In genomic region chr3:60601686-60602085, GRCm38 (mm10) we compare ENCODE assay signal across 10 mouse cellular contexts.
DNase-seq lines count a peak whose midpoint lies in the region; ATAC-seq and TF ChIP-seq lines count a peak whose summit lies in the region.
"Had no signal": no experiment of that assay in that cellular context is flagged by ENCODE, and none has a peak within 500 bp of the region (broad histone marks: within the 10 kb centered on the region; RNA-seq: fewer than 3 reads in every experiment).

No protein-coding gene starts in this region.

- ATAC-seq in embryonic facial prominence, embryonic 14.5 days (ENCODE audit: low read depth): 0 out of 2 replicates have a peak, but pooled peaks have one; percentile 15
- peak; percentile 44; the same call in 1 of the 2 replicates for ATAC-seq in heart, postnatal 0 days (ENCODE audit: insufficient read depth, low read depth)
- peak; percentile 95 for ATAC-seq in neutrophil, adult 5-6 weeks (ENCODE audit: extremely low read depth, insufficient number of reproducible peaks, low FRiP score, poor library complexity, severe bottlenecking)

- TF ChIP-seq EP300 in heart, postnatal 0 days (IDR thresholded peaks at IDR 0.05; ENCODE audit: low read depth): no peak

- H3K9me3 ChIP-seq in embryonic facial prominence, embryonic 14.5 days (ENCODE audit: control insufficient read depth, low read length): no peaks in the 10 kb centered on the region
- no peaks in the 10 kb centered on the region for H3K9me3 ChIP-seq in heart, postnatal 0 days (replicated peaks; ENCODE audit: control insufficient read depth, low read length)
- H3K9me3 ChIP-seq: embryonic facial prominence, embryonic 12.5 days; stomach, embryonic 15.5 days had no signal

- TF ChIP-seq CTCF in heart, postnatal 0 days (IDR thresholded peaks at IDR 0.05; ENCODE audit: low read depth): peak; percentile 83
- TF ChIP-seq CTCF in lung, adult 2 months (IDR thresholded peaks at IDR 0.05; ENCODE audit: insufficient read depth, low read length): peak; percentile 92

- no peak overlapping the region for H3K27ac ChIP-seq in embryonic facial prominence, embryonic 14.5 days (replicated peaks; ENCODE audit: low read depth, low read length)
- no peak overlapping the region for H3K27ac ChIP-seq in heart, postnatal 0 days (ENCODE audit: low read depth)
- H3K27ac ChIP-seq: embryonic facial prominence, embryonic 12.5 days; stomach, embryonic 15.5 days had no signal

- H3K9ac ChIP-seq in embryonic facial prominence, embryonic 14.5 days (ENCODE audit: low read depth, low read length): no peak overlapping the region
- no peak overlapping the region for H3K9ac ChIP-seq in heart, postnatal 0 days (replicated peaks; ENCODE audit: low read depth, low read length)
- H3K9ac ChIP-seq: embryonic facial prominence, embryonic 12.5 days; stomach, embryonic 15.5 days had no signal

- H3K4me3 ChIP-seq in embryonic facial prominence, embryonic 14.5 days (ENCODE audit: low read depth, low read length): no peak overlapping the region
- H3K4me3 ChIP-seq in heart, postnatal 0 days (ENCODE audit: low read depth, low read length): no peak overlapping the region
- no peak overlapping the region for H3K4me3 ChIP-seq in lung, adult 2 months (replicated peaks; ENCODE audit: extremely low read depth, low read depth, low read length)
- H3K4me3 ChIP-seq: embryonic facial prominence, embryonic 12.5 days; stomach, embryonic 15.5 days had no signal

- H3K36me3 ChIP-seq in embryonic facial prominence, embryonic 14.5 days (ENCODE audit: control insufficient read depth, insufficient read depth, low read length): peaks cover 16% of the 10 kb centered on the region; the same call in 1 of the 2 replicates
- peaks cover 12% of the 10 kb centered on the region; the same call in 1 of the 2 replicates for H3K36me3 ChIP-seq in heart, postnatal 0 days (replicated peaks; ENCODE audit: control insufficient read depth, insufficient read depth, low read length)
- H3K36me3 ChIP-seq: stomach, embryonic 15.5 days had no signal

- H3K4me2 ChIP-seq in embryonic facial prominence, embryonic 14.5 days (ENCODE audit: low read depth, low read length): no peak overlapping the region
- H3K4me2 ChIP-seq in heart, postnatal 0 days (ENCODE audit: low read depth, low read length): no peak overlapping the region
- H3K4me2 ChIP-seq: embryonic facial prominence, embryonic 12.5 days; stomach, embryonic 15.5 days had no signal

- no peaks in the 10 kb centered on the region for H3K4me1 ChIP-seq in embryonic facial prominence, embryonic 14.5 days (ENCODE audit: control insufficient read depth, insufficient read depth, low read length)
- H3K4me1 ChIP-seq in heart, postnatal 0 days (ENCODE audit: control insufficient read depth, insufficient read depth): peaks cover 18% of the 10 kb centered on the region
- H3K4me1 ChIP-seq in lung, adult 2 months (ENCODE audit: control insufficient read depth, insufficient read depth, low read length): peaks cover 13% of the 10 kb centered on the region
- H3K4me1 ChIP-seq: stomach, embryonic 15.5 days had no signal

- TF ChIP-seq POLR2A in lung, adult 2 months (IDR thresholded peaks at IDR 0.05; ENCODE audit: borderline replicate concordance, extremely low read depth, low read depth, low read length): no peak

- 17% methylated on average over 4 of the region's 4 CpGs for WGBS in embryonic facial prominence, embryonic 14.5 days
- 27% methylated on average over 4 of the region's 4 CpGs for WGBS in heart, postnatal 0 days
- 13% methylated on average over 4 of the region's 4 CpGs for WGBS in lung, adult 2 months

- peak; percentile 71 for DNase-seq in CD4-positive helper T cell, adult 2 months (ENCODE audit: low read depth, low spot score)
- DNase-seq in adrenal gland, postnatal 4 days (ENCODE audit: low spot score in 2 of 2): peak; percentile 33 to 54
- DNase-seq in embryonic facial prominence, embryonic 14.5 days (ENCODE audit: low spot score): peak; percentile 66
- peak; percentile 59 for DNase-seq in heart, postnatal 0 days (ENCODE audit: low spot score)
- DNase-seq in kidney, postnatal 14 days: peak; percentile 84
- peak; percentile 81 for DNase-seq in lung, adult 2 months
- peak; percentile 69 for DNase-seq in thymus, postnatal 25 days

- H3K27me3 ChIP-seq in embryonic facial prominence, embryonic 14.5 days (replicated peaks; ENCODE audit: control insufficient read depth, insufficient read depth, low read length): no peaks in the 10 kb centered on the region
- H3K27me3 ChIP-seq in heart, postnatal 0 days (ENCODE audit: control insufficient read depth, insufficient read depth, low read length): no peaks in the 10 kb centered on the region
- H3K27me3 ChIP-seq: embryonic facial prominence, embryonic 12.5 days; stomach, embryonic 15.5 days had no signal

Comparison
In these comparisons a context has a peak if more than half of its experiments do, and no peak if none do; other contexts are left out.
1. ATAC-seq: peak in every context shown above with its lines; median percentile 95 in neutrophil, adult 5-6 weeks; 44 in heart, postnatal 0 days; 15 in embryonic facial prominence, embryonic 14.5 days.